Mouse (Mus musculus) MEL (cell line): ENCODE measurements around the gene Gm29094. TPM values are rescaled to one million over a fixed set of nuclear protein-coding genes. Genes with fewer than 3 reads are reported as not detected.
"Not testable (repeated sequence)": the region's sequence is repeated elsewhere in the genome, so short reads cannot be mapped to it uniquely, and the experiment has no call there.

Experiments
- DNase-seq: peaks from one replicate; pipeline ENCODE4 v3.0.0; 2011; ENCODE audit warnings: low read depth, low spot score
- H3K27ac ChIP-seq: 2 replicates; pipeline ENCODE4 v1.5.1; 2012; ENCODE audit warnings: low read depth, mild to moderate bottlenecking, control low read depth, low read length, moderate library complexity; ENCODE audit not compliant: control insufficient read depth
- H3K27me3 ChIP-seq, 2 experiments: fragments of 150-350 bp in 1 of 2; sonication (generic) in 1 of 2; 2 replicates each; pipeline ENCODE4 v1.6.1; 2012; ENCODE audit warnings: low read length in 2 of 2, mild to moderate bottlenecking in 2 of 2, improper control_type of control experiment in 1 of 2, moderate library complexity in 1 of 2; ENCODE audit not compliant: insufficient read depth in 2 of 2, control insufficient read depth in 1 of 2
- H3K36me3 ChIP-seq, 2 experiments: 2 replicates each; pipeline ENCODE4 v1.6.1; 2012 to 2014; ENCODE audit warnings: low read length in 2 of 2, improper control_type of control experiment in 1 of 2, inconsistent platforms in 1 of 2, mild to moderate bottlenecking in 1 of 2; ENCODE audit not compliant: insufficient read depth in 2 of 2, control insufficient read depth in 1 of 2
- H3K4me1 ChIP-seq, 2 experiments: fragments of 150-350 bp in 1 of 2; sonication (generic) in 1 of 2; 2 replicates each; pipeline ENCODE4 v1.6.1; 2012; ENCODE audit warnings: low read length in 2 of 2, improper control_type of control experiment in 1 of 2, mild to moderate bottlenecking in 1 of 2; ENCODE audit not compliant: insufficient read depth in 2 of 2, control insufficient read depth in 1 of 2
- H3K4me3 ChIP-seq, 2 experiments: fragments of 150-350 bp in 1 of 2; sonication (generic) in 1 of 2; 2 replicates each; pipeline ENCODE4 v1.5.1; 2012; ENCODE audit warnings: low read depth in 2 of 2, low read length in 2 of 2, mild to moderate bottlenecking in 2 of 2, moderate library complexity in 2 of 2, control low read depth in 1 of 2, improper control_type of control experiment in 1 of 2; ENCODE audit not compliant: control insufficient read depth in 1 of 2, insufficient read depth in 1 of 2
- H3K79me2 ChIP-seq: 2 replicates; pipeline ENCODE4 v1.6.1; 2012; ENCODE audit warnings: mild to moderate bottlenecking, low read length, moderate library complexity; ENCODE audit not compliant: control insufficient read depth, poor library complexity, insufficient read depth
- H3K9ac ChIP-seq: 2 replicates; pipeline ENCODE4 v1.6.1; 2012; ENCODE audit warnings: low read depth, mild to moderate bottlenecking, control low read depth, low read length, moderate library complexity; ENCODE audit not compliant: control insufficient read depth, poor library complexity, severe bottlenecking
- H3K9me3 ChIP-seq: fragments of 150-350 bp; sonication (generic); replicated peaks from 2 replicates; pipeline ENCODE4 v1.6.1; 2012; ENCODE audit warnings: mild to moderate bottlenecking, low read length, improper control_type of control experiment, moderate library complexity; ENCODE audit not compliant: insufficient read depth
- CTCF ChIP-seq, 3 experiments: IDR thresholded peaks in 2 of 3; conservative IDR thresholded peaks in 1 of 3; 2 replicates each; pipeline ENCODE4 v1.5.1; 2011 to 2012; ENCODE audit warnings: low read length in 3 of 3, low read depth in 2 of 3, mild to moderate bottlenecking in 2 of 3, improper control_type of control experiment in 1 of 3, inconsistent platforms in 1 of 3, mixed read lengths in 1 of 3, moderate library complexity in 1 of 3; ENCODE audit not compliant: control insufficient read depth in 1 of 3, insufficient read depth in 1 of 3, poor library complexity in 1 of 3, severe bottlenecking in 1 of 3
- SMC3 ChIP-seq: IDR thresholded peaks from 2 replicates; pipeline ENCODE4 v1.6.1; 2011; ENCODE audit warnings: low read depth, low read length, improper control_type of control experiment
- polyA plus RNA-seq, 2 experiments: library from polyadenylated mRNA; stranded (reverse) in 1 of 2; unstranded in 1 of 2; fragments of >175 nt in 1 of 2; fragments of >200 nt in 1 of 2; gene quantifications; 2 replicates each; pipeline versions ENCODE4 v1.2.1 to v1.2.4; 2012; ENCODE audit warnings: low replicate concordance in 2 of 2, low read depth in 1 of 2; ENCODE audit not compliant: insufficient read length in 2 of 2, insufficient read depth in 1 of 2, missing spikeins in 1 of 2
- total RNA-seq: library from RNA; depleted of rRNA; stranded (reverse); fragments of 300-350 nt; gene quantifications from 2 replicates; pipeline ENCODE4 v1.2.3, GENCODE M21; 2012

Gm29094 gene
- total and polyA plus RNA-seq, 3 experiments = not detected

DNA sequence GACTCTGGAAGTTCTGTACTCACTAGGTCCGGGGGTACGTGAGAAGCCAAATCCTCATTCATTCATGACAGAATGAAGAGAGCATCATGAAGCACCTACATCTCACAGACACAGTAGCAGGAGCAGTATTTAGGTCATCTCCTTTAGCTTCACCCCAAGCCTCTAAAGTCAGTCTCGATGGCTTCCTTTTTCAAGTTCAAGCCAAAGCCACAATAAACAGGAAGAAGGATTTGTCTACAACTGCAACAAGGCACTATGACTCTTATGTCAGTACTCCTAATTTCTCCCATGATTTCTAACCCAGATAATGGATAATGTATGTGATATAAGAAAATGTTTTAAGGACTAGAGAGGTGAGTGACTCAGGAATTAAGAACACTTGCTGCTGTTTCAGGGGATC lies 830 bp upstream of the Gm29094 start:
- H3K9ac ChIP-seq, H3K4me3 ChIP-seq, H3K27ac ChIP-seq, H3K9me3 ChIP-seq, H3K36me3 ChIP-seq, H3K27me3 ChIP-seq, H3K4me1 ChIP-seq, DNase-seq, H3K79me2 ChIP-seq: not testable (repeated sequence)

DNA sequence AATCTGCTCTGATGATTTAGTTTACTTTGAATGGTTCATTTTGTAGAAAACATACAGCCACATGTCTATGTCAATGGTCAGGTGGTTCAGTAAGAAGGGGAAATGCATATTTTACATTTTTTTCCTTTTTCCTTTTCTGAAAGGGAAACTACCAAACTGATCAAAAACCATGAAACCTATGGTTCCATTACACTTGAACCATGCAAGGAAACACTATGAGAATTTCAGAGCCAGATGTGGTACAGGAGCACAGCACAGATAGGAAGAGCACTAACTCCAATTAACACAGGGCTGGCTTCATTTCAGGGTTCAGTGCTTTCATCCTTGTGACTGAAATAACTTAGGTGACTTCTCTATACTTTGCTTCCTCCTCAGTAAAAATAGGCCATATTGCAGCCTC lies 3.1 kb downstream of the Gm29094 start:
- not testable (repeated sequence) for H3K27me3 ChIP-seq, H3K27ac ChIP-seq, H3K4me3 ChIP-seq, H3K4me1 ChIP-seq, H3K36me3 ChIP-seq, H3K79me2 ChIP-seq, DNase-seq, H3K9me3 ChIP-seq, H3K9ac ChIP-seq

DNA sequence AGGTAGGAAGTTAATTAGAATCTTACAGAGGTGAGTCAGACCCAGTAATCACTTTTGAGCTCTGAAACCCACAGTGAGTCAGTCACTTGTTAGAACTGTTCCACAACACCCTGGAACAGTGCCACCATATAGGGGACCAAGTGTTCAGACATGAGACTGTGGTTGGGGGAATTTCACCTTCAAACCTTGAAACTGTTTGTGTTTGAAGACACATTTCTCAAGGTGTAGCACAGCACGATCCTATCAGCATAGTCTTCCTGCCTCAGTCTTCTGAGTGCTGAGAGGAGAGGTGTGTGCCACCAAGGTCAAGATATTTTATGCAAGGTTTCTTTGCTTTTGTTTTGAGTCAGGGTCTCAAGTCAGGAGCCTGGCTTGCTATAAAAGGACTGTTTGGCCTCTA lies 9.8 kb downstream of the Gm29094 start:
- not testable (repeated sequence) for H3K27ac ChIP-seq, DNase-seq, H3K4me3 ChIP-seq

DNA sequence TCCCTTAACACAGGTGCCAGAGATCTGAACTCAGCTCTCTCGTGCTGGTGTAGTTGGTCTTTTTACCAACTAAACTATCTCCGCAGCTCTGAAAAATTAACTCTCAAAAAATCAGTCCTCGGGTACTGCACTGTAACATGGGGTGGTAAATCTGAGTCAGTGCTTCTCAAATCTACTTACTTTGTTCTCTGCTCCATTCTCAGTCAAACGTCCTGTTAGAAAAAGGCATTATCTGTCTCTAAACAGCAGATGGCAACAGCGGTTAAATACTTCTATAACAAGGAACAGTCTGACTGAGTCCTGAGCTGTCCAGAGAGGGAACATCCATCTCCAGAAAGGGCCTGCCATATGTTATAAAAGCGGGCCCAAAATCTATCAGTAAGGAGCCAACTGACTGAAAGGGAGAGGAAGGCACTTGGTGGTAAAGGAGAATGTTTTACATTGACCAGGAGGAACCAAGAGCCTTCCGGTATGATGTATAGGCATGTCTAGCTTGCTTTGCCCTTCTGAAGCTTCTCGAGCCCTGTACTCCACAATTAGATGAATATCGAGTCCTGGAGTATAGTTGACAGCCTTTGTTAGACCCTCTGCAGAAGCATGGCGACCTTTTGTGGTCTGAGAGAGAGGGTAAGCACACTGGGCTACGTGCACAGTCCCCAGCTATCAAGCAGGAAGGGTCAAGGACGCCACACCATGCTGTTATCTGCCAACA lies 11.3 kb downstream of the Gm29094 start, which contains the start of gene Mthfs:
Gene Mthfs, plus strand, starts transcription at position 324 of the 712 bp plus-strand sequence.
- not testable (repeated sequence) for H3K36me3 ChIP-seq, H3K79me2 ChIP-seq, H3K4me1 ChIP-seq, H3K27me3 ChIP-seq, H3K9me3 ChIP-seq
- H3K27ac ChIP-seq = peak within 1 kb of the TSS; percentile 84
- peak; percentile 10 for DNase-seq
- H3K9ac ChIP-seq = peak within 1 kb of the TSS; percentile 73
- peak within 1 kb of the TSS; percentile 64 to 84 for H3K4me3 ChIP-seq
- TF ChIP-seq CTCF (IDR thresholded peaks at IDR 0.05 in 2 of 3, conservative IDR thresholded peaks at IDR 0.05 in 1 of 3; ENCODE audit: control insufficient read depth in 1 of 3, insufficient read depth in 1 of 3, low read depth in 2 of 3, low read length in 3 of 3, poor library complexity in 1 of 3, severe bottlenecking in 1 of 3) = peak in 1 of 3 experiments; percentile 11; a peak in 1 of 6 replicates
- TF ChIP-seq SMC3 = 0 out of 2 replicates have a peak, but pooled peaks have one; percentile 20

More for the DNA sequence above, 9.8 kb downstream of the Gm29094 start:
- H3K79me2 ChIP-seq, H3K27me3 ChIP-seq, H3K36me3 ChIP-seq, H3K9me3 ChIP-seq, H3K4me1 ChIP-seq, H3K9ac ChIP-seq: not testable (repeated sequence)
